Mouse (Mus musculus) CH12.LX (cell line): ENCODE measurements around the gene Erh. TPM values are rescaled to one million over a fixed set of nuclear protein-coding genes. Genes with fewer than 3 reads are reported as not detected.

Experiments
- DNase-seq: peaks from one replicate; pipeline ENCODE4 v3.0.0-alpha.2; 2013; ENCODE audit errors: extremely low read depth
- H3K27ac ChIP-seq: 2 replicates; pipeline ENCODE4 v1.5.1; 2012; ENCODE audit warnings: low read depth, mild to moderate bottlenecking, control low read depth, moderate library complexity; ENCODE audit not compliant: insufficient read depth
- H3K27me3 ChIP-seq: replicated peaks from 2 replicates; pipeline ENCODE3; 2012; ENCODE audit warnings: inconsistent platforms
- H3K36me3 ChIP-seq, 2 experiments: replicated peaks in 1 of 2; 2 replicates each; pipeline versions ENCODE3 to v1.6.1; 2012; ENCODE audit warnings: inconsistent platforms in 1 of 2, low read length in 1 of 2, mild to moderate bottlenecking in 1 of 2, mixed read lengths in 1 of 2, moderate library complexity in 1 of 2; ENCODE audit not compliant: control insufficient read depth in 1 of 2, insufficient read depth in 1 of 2
- H3K4me1 ChIP-seq, 2 experiments: 2 replicates each; pipeline ENCODE4 v1.6.1; 2012; ENCODE audit warnings: inconsistent platforms in 1 of 2, moderate library complexity in 1 of 2; ENCODE audit not compliant: insufficient read depth in 2 of 2, control insufficient read depth in 1 of 2
- H3K4me2 ChIP-seq: 2 replicates; pipeline ENCODE4 v1.6.1; 2012; ENCODE audit warnings: low read depth, mild to moderate bottlenecking, control low read depth; ENCODE audit not compliant: poor library complexity, insufficient read depth, severe bottlenecking
- H3K4me3 ChIP-seq, 3 experiments: fragments of 150-350 bp in 1 of 3; sonication (generic) in 1 of 3; replicated peaks in 1 of 3; 2 replicates each; pipeline versions ENCODE3 to v1.5.1; 2011 to 2012; ENCODE audit warnings: low read depth in 2 of 3, low read length in 2 of 3, mild to moderate bottlenecking in 2 of 3, moderate library complexity in 2 of 3, control low read depth in 1 of 3, improper control_type of control experiment in 1 of 3, inconsistent platforms in 1 of 3, mixed read lengths in 1 of 3; ENCODE audit not compliant: poor library complexity in 1 of 3
- H3K79me2 ChIP-seq: replicated peaks from 2 replicates; pipeline ENCODE4 v1.6.1; 2012; ENCODE audit warnings: mild to moderate bottlenecking, moderate library complexity; ENCODE audit not compliant: control insufficient read depth, poor library complexity, insufficient read depth, severe bottlenecking; ENCODE audit errors: extremely low read depth
- H3K9ac ChIP-seq: 2 replicates; pipeline ENCODE4 v1.6.1; 2012; ENCODE audit warnings: low read depth, mild to moderate bottlenecking, control low read depth, moderate library complexity; ENCODE audit not compliant: insufficient read depth
- H3K9me3 ChIP-seq: replicated peaks from 2 replicates; pipeline ENCODE3; 2012; ENCODE audit warnings: low read length, inconsistent platforms, mixed read lengths
- CHD1 ChIP-seq: IDR thresholded peaks from 2 replicates; pipeline ENCODE4 v1.6.1; 2012; ENCODE audit warnings: low read depth, low read length, improper control_type of control experiment, inconsistent platforms
- ELF1 ChIP-seq: IDR thresholded peaks from 2 replicates; pipeline ENCODE4 v1.6.1; 2014; ENCODE audit warnings: low read depth, mild to moderate bottlenecking, inconsistent platforms, low read length, improper control_type of control experiment
- EP300 ChIP-seq: IDR thresholded peaks from 2 replicates; pipeline ENCODE4 v1.6.1; 2011; ENCODE audit warnings: low read length, improper control_type of control experiment
- ETS1 ChIP-seq: conservative IDR thresholded peaks from 2 replicates; pipeline ENCODE4 v1.6.1; 2012; ENCODE audit warnings: low read depth, mild to moderate bottlenecking, inconsistent platforms, low read length, improper control_type of control experiment, moderate library complexity
- GABPA ChIP-seq: IDR thresholded peaks from 2 replicates; pipeline ENCODE4 v1.6.1; 2012; ENCODE audit warnings: low read depth, low read length, improper control_type of control experiment, inconsistent platforms; ENCODE audit not compliant: insufficient replicate concordance
- JUND ChIP-seq: conservative IDR thresholded peaks from 2 replicates; pipeline ENCODE4 v1.6.1; 2011; ENCODE audit warnings: low read depth, low read length, improper control_type of control experiment
- KAT2A ChIP-seq: IDR thresholded peaks from 2 replicates; pipeline ENCODE4 v1.6.1; 2012; ENCODE audit warnings: low read length, improper control_type of control experiment, inconsistent platforms; ENCODE audit not compliant: insufficient replicate concordance
- MAFK ChIP-seq: IDR thresholded peaks from 2 replicates; pipeline ENCODE4 v1.6.1; 2011; ENCODE audit warnings: low read length, improper control_type of control experiment; ENCODE audit not compliant: insufficient replicate concordance
- MAX ChIP-seq: IDR thresholded peaks from 2 replicates; pipeline ENCODE4 v1.6.1; 2011; ENCODE audit warnings: low read length, improper control_type of control experiment
- MAZ ChIP-seq: IDR thresholded peaks from 2 replicates; pipeline ENCODE4 v1.6.1; 2012; ENCODE audit warnings: low read depth, mild to moderate bottlenecking, inconsistent platforms, low read length, improper control_type of control experiment, moderate library complexity
- MEF2A ChIP-seq: IDR thresholded peaks from 2 replicates; pipeline ENCODE4 v1.6.1; 2014; ENCODE audit warnings: low read depth, mild to moderate bottlenecking, inconsistent platforms, low read length, improper control_type of control experiment, borderline replicate concordance
- MXI1 ChIP-seq: IDR thresholded peaks from 2 replicates; pipeline ENCODE4 v1.6.1; 2011; ENCODE audit warnings: mild to moderate bottlenecking, low read depth, low read length, improper control_type of control experiment
- NRF1 ChIP-seq: IDR thresholded peaks from 2 replicates; pipeline ENCODE4 v1.6.1; 2014; ENCODE audit warnings: low read depth, mild to moderate bottlenecking, inconsistent platforms, low read length, improper control_type of control experiment, moderate library complexity
- PAX5 ChIP-seq: IDR thresholded peaks from 2 replicates; pipeline ENCODE4 v1.6.1; 2012; ENCODE audit warnings: low read length, inconsistent platforms, mixed read lengths
- POLR2A ChIP-seq: IDR thresholded peaks from 2 replicates; pipeline ENCODE4 v1.6.1; 2011; ENCODE audit warnings: low read depth, mild to moderate bottlenecking, improper control_type of control experiment, low read length
- RAD21 ChIP-seq: IDR thresholded peaks from 2 replicates; pipeline ENCODE4 v1.6.1; 2011; ENCODE audit warnings: low read depth, mild to moderate bottlenecking, low read length, improper control_type of control experiment, moderate library complexity
- SIN3A ChIP-seq: IDR thresholded peaks from 2 replicates; pipeline ENCODE4 v1.6.1; 2012; ENCODE audit warnings: low read length, improper control_type of control experiment, inconsistent platforms
- TBP ChIP-seq: conservative IDR thresholded peaks from 2 replicates; pipeline ENCODE4 v1.6.1; 2011; ENCODE audit warnings: low read depth, low read length, improper control_type of control experiment
- UBTF ChIP-seq: IDR thresholded peaks from 2 replicates; pipeline ENCODE4 v1.6.1; 2012; ENCODE audit warnings: low read depth, mild to moderate bottlenecking, inconsistent platforms, low read length, improper control_type of control experiment, moderate library complexity
- USF2 ChIP-seq: conservative IDR thresholded peaks from 2 replicates; pipeline ENCODE4 v1.6.1; 2011; ENCODE audit warnings: low read depth, low read length, improper control_type of control experiment
- ZC3H11A ChIP-seq: IDR thresholded peaks from 2 replicates; pipeline ENCODE4 v1.6.1; 2012; ENCODE audit warnings: low read depth, mild to moderate bottlenecking, inconsistent platforms, low read length, improper control_type of control experiment
- ZKSCAN1 ChIP-seq: IDR thresholded peaks from 2 replicates; pipeline ENCODE4 v1.6.1; 2012; ENCODE audit warnings: low read depth, inconsistent platforms, low read length, improper control_type of control experiment, borderline replicate concordance
- ZMIZ1 ChIP-seq: IDR thresholded peaks from 2 replicates; pipeline ENCODE4 v1.6.1; 2012; ENCODE audit warnings: low read depth, mild to moderate bottlenecking, inconsistent platforms, low read length, improper control_type of control experiment
- ZNF384 ChIP-seq: IDR thresholded peaks from 2 replicates; pipeline ENCODE4 v1.6.1; 2012; ENCODE audit warnings: low read depth, low read length, improper control_type of control experiment, inconsistent platforms
- dilution Hi-C: fragments of 300-500 bp; cut with MboI; formaldehyde crosslinking; loops from 2 replicates; pipeline ENCODE4 v1.14.3; 2020; ENCODE audit warnings: low sequenced_read_pairs; ENCODE audit not compliant: extremely low pct_unique_long_range_greater_than_20kb, extremely low pct_ligation_motif_present
- in situ Hi-C: fragments of 300-500 bp; cut with MboI; formaldehyde crosslinking; loops from 3 replicates; pipeline ENCODE4 v1.14.3; 2019; ENCODE audit warnings: low sequenced_read_pairs, low pct_ligation_motif_present, low pct_unique_long_range_greater_than_20kb, mixed read lengths
- polyA plus RNA-seq: library from polyadenylated mRNA; unstranded; fragments of >175 nt; gene quantifications from 2 replicates; pipeline ENCODE4 v1.2.1, GENCODE M21; 2012; ENCODE audit warnings: low read depth; ENCODE audit not compliant: insufficient read length
- total RNA-seq, 2 experiments: library from RNA; depleted of rRNA; stranded (reverse); fragments of 300-350 nt in 1 of 2; fragments of >200 nt in 1 of 2; gene quantifications; 2 replicates each; pipeline ENCODE4 v1.2.3; 2012 to 2014

Gene Erh
- total and polyA plus RNA-seq, 3 experiments: 227 to 315 (median 229) TPM

GRCm38 (mm10) chr12:80654659-80655025, 10.5 kb upstream of the Erh start:
- Histone ChIP-seq H3K79me2 (peaks cover 12% of the 10 kb centered on the region), H3K27ac (no peak overlapping the region), H3K4me2 (no peak overlapping the region), H3K4me1 (no peaks in the 10 kb centered on the region), H3K36me3 (peaks cover 4 to 46% of the 10 kb centered on the region in 2 experiments), H3K27me3 (no peaks in the 10 kb centered on the region), H3K4me3 (no peak overlapping the region), H3K9me3 (no peaks in the 10 kb centered on the region), H3K9ac (no peak overlapping the region)
- dilution Hi-C loops: no loop called here
- no peak for TF ChIP-seq GABPA
- TF ChIP-seq USF2: no peak
- no peak for TF ChIP-seq ZKSCAN1
- TF ChIP-seq ZMIZ1: no peak
- TF ChIP-seq ZNF384: no peak
- no peak for TF ChIP-seq POLR2A
- no peak for TF ChIP-seq RAD21
- no peak for TF ChIP-seq ETS1
- no peak for TF ChIP-seq MXI1
- TF ChIP-seq CHD1: no peak
- in situ Hi-C loops: no loop called here
- no peak for DNase-seq

DNA sequence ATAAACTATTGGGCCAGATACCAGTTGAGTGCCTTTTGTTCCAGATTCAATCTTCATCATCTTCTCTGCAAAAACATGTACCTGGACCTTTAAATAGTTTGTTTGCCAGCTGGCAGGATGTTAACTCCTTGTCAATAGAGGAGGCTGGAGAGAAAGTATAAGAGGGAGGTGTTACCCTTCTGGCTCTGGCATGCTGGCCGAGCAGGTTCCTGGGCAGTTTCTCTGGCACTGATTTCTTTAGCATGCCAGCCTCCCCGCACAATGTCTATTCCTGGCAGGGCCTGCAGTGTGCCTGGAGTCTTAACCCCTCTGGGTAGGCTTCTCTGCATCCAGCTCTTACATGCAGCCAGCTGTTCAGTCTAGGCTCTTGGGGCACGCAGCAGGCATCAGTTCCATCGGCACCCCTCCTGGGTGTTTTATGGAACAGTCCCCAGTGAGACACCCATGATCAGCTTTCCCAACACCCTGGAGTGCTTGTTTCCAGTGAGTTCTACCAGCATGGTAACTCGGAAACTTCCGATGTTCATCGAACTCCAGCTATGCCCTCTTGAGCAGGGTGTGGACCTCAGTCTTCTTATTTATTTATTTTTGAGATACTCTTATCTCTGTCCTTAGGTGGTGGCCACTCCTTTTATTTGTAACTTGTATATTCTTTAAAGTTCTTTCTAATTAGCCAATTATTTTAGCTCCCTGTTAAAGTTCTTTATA, 10.0 kb upstream of the Erh start:
- DNase-seq: no peak
- Histone ChIP-seq H3K9ac (no peak overlapping the region), H3K4me2 (no peak overlapping the region), H3K36me3 (peaks cover 4 to 50% of the 10 kb centered on the region in 2 experiments), H3K79me2 (peaks cover 12% of the 10 kb centered on the region), H3K27me3 (no peaks in the 10 kb centered on the region), H3K27ac (no peak overlapping the region), H3K4me3 (no peak overlapping the region), H3K9me3 (no peaks in the 10 kb centered on the region), H3K4me1 (no peaks in the 10 kb centered on the region; a peak in 1 of 4 replicates)
- in situ Hi-C loops (no loop called here), dilution Hi-C loops (no loop called here)
- TF ChIP-seq NRF1: no peak

DNA sequence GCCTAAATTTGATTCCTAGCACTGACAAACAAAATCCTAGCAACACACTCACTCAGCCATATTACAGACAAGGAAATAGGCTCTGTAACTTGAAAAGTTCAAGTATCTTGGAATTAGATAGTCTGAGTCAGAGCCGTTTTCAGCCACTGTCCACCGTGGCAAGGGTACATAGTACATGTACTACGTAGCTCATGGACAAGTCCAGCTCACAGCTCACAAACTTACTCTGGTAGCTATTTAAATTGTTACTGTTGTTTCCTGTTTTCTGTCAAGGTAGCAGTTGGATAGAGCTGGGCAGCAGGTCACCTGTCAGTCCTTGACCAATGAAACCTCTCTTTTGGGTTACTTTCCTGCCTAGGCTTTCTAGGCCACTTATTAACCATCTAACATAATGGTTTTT, 2.2 kb upstream of the Erh start:
- H3K27me3 ChIP-seq: no peaks in the 10 kb centered on the region
- peaks cover 54% of the 10 kb centered on the region for H3K79me2 ChIP-seq
- dilution Hi-C loops (no loop called here), in situ Hi-C loops (no loop called here)
- H3K4me3 ChIP-seq: no peak overlapping the region
- 0 out of 2 replicates have a peak overlapping the region, but pooled peaks have one; percentile 40 for H3K9ac ChIP-seq
- no peak for DNase-seq
- peaks cover 3 to 43% of the 10 kb centered on the region in 2 experiments; a peak in 3 of 4 replicates for H3K4me1 ChIP-seq
- peaks cover 9 to 38% of the 10 kb centered on the region in 2 experiments for H3K36me3 ChIP-seq
- no peak for TF ChIP-seq JUND
- no peak for TF ChIP-seq ELF1
- TF ChIP-seq TBP: no peak
- TF ChIP-seq MAZ: no peak
- no peak for TF ChIP-seq MEF2A
- TF ChIP-seq MXI1: no peak
- TF ChIP-seq MAX: no peak
- no peak for TF ChIP-seq UBTF
- TF ChIP-seq SIN3A: no peak
- TF ChIP-seq EP300: no peak
- no peak for TF ChIP-seq ZC3H11A
- TF ChIP-seq KAT2A: no peak
- no peak for TF ChIP-seq MAFK
- no peak for TF ChIP-seq ZNF384
- no peak for TF ChIP-seq USF2
- TF ChIP-seq PAX5: no peak
- no peak for TF ChIP-seq NRF1
- H3K4me2 ChIP-seq: peak overlapping the region; percentile 99
- no peak overlapping the region for H3K27ac ChIP-seq
- no peaks in the 10 kb centered on the region for H3K9me3 ChIP-seq
